Mouse (Mus musculus): ENCODE data around the gene Slc38a5. TPM values are rescaled to one million over a fixed set of nuclear protein-coding genes. Genes with fewer than 3 reads are reported as not detected.

Gene Slc38a5
- 10.3 and 12.2 TPM in 2 replicates for polyA plus RNA-seq (2012; rRNA removed)

- no peak for DNase-seq (ENCODE audit: extremely low spot score in 1 of 2, low spot score in 1 of 2)
Observed at GRCm38 (mm10) chrX:8271083-8271820, at the start of gene Slc38a5. Slc38a5 (plus strand) TSS chrX:8271133.

- DNase-seq (ENCODE audit: extremely low spot score in 1 of 2, low spot score in 1 of 2), result peak; percentile 35 to 73
Observed at GRCm38 (mm10) chrX:8222296-8222677, 48.6 kb upstream of the Slc38a5 start.

GRCm38 (mm10) chrX:8222678-8223421, 48.1 kb upstream of the Slc38a5 start:
- DNase-seq (ENCODE audit: extremely low spot score in 1 of 2, low spot score in 1 of 2), result peak in 1 of 2 experiments; percentile 50

- no peak for DNase-seq (ENCODE audit: extremely low spot score in 1 of 2, low spot score in 1 of 2)
Observed at GRCm38 (mm10) chrX:8223473-8223872, 47.5 kb upstream of the Slc38a5 start.

GRCm38 (mm10) chrX:8230272-8230671, 40.7 kb upstream of the Slc38a5 start:
- no peak for DNase-seq (ENCODE audit: extremely low spot score in 1 of 2, low spot score in 1 of 2)

- DNase-seq (ENCODE audit: extremely low spot score in 1 of 2, low spot score in 1 of 2), result no peak
Observed at GRCm38 (mm10) chrX:8233602-8234001, 37.3 kb upstream of the Slc38a5 start.

GRCm38 (mm10) chrX:8236704-8237103, 34.2 kb upstream of the Slc38a5 start:
- DNase-seq (ENCODE audit: extremely low spot score in 1 of 2, low spot score in 1 of 2), result no peak

GRCm38 (mm10) chrX:8238804-8239395, 32.0 kb upstream of the Slc38a5 start:
- no peak for DNase-seq (ENCODE audit: extremely low spot score in 1 of 2, low spot score in 1 of 2)

GRCm38 (mm10) chrX:8247680-8248079, 23.3 kb upstream of the Slc38a5 start:
- DNase-seq (ENCODE audit: extremely low spot score in 1 of 2, low spot score in 1 of 2), result no peak

GRCm38 (mm10) chrX:8248542-8249120, 22.3 kb upstream of the Slc38a5 start:
- DNase-seq (ENCODE audit: extremely low spot score in 1 of 2, low spot score in 1 of 2), result no peak

GRCm38 (mm10) chrX:8251789-8252333, 19.1 kb upstream of the Slc38a5 start:
- no peak for DNase-seq (ENCODE audit: extremely low spot score in 1 of 2, low spot score in 1 of 2)

GRCm38 (mm10) chrX:8252334-8253285, 18.3 kb upstream of the Slc38a5 start, which contains the start of gene Ftsj1:
Ftsj1 (minus strand) TSS chrX:8252406.
- DNase-seq (ENCODE audit: extremely low spot score in 1 of 2, low spot score in 1 of 2), result peak; percentile 79 to 85

GRCm38 (mm10) chrX:8253711-8254110, 17.2 kb upstream of the Slc38a5 start:
- no peak for DNase-seq (ENCODE audit: extremely low spot score in 1 of 2, low spot score in 1 of 2)

GRCm38 (mm10) chrX:8255807-8256206, 15.1 kb upstream of the Slc38a5 start:
- no peak for DNase-seq (ENCODE audit: extremely low spot score in 1 of 2, low spot score in 1 of 2)

GRCm38 (mm10) chrX:8259478-8259877, 11.5 kb upstream of the Slc38a5 start:
- no peak for DNase-seq (ENCODE audit: extremely low spot score in 1 of 2, low spot score in 1 of 2)

GRCm38 (mm10) chrX:8263156-8263804, 7.7 kb upstream of the Slc38a5 start:
- DNase-seq (ENCODE audit: extremely low spot score in 1 of 2, low spot score in 1 of 2), result no peak

GRCm38 (mm10) chrX:8264222-8264621, 6.7 kb upstream of the Slc38a5 start:
- no peak for DNase-seq (ENCODE audit: extremely low spot score in 1 of 2, low spot score in 1 of 2)

GRCm38 (mm10) chrX:8272000-8272399, 1.1 kb downstream of the Slc38a5 start:
- no peak for DNase-seq (ENCODE audit: extremely low spot score in 1 of 2, low spot score in 1 of 2)

- no peak for DNase-seq (ENCODE audit: extremely low spot score in 1 of 2, low spot score in 1 of 2)
Observed at GRCm38 (mm10) chrX:8274056-8274455, 3.1 kb downstream of the Slc38a5 start.

Measured in frontal cortex, adult 2 months (tissue).